Mouse (Mus musculus) layer of hippocampus, postnatal 14 days (tissue): ENCODE measurements around the gene Tmc7. TPM values are rescaled to one million over a fixed set of nuclear protein-coding genes. Genes with fewer than 3 reads are reported as not detected.
A peak's percentile ranks its signal among the peaks of the same experiment; 100 is the strongest.

Source experiments
- DNase-seq, 2 experiments: peaks; one replicate each; pipeline ENCODE4 v3.0.0; 2021 to 2022; ENCODE audit warnings: low spot score in 2 of 2, mixed read lengths in 1 of 2
- total RNA-seq, 2 experiments: library from RNA; stranded (reverse); gene quantifications; 2 replicates each; pipeline ENCODE4 v1.2.3; 2021

Gene Tmc7
- total RNA-seq, 2 experiments from 2014 or later = 19.6 to 24.3 TPM

GRCm38 (mm10) chr7:118503844-118504243, 80.7 kb downstream of the Tmc7 start:
- no peak for DNase-seq

- no peak for DNase-seq
These were observed 82.2 kb downstream of the Tmc7 start for GRCm38 (mm10) chr7:118502333-118502732.

- no peak for DNase-seq
These were observed 84.6 kb downstream of the Tmc7 start for GRCm38 (mm10) chr7:118499784-118500435.

DNA sequence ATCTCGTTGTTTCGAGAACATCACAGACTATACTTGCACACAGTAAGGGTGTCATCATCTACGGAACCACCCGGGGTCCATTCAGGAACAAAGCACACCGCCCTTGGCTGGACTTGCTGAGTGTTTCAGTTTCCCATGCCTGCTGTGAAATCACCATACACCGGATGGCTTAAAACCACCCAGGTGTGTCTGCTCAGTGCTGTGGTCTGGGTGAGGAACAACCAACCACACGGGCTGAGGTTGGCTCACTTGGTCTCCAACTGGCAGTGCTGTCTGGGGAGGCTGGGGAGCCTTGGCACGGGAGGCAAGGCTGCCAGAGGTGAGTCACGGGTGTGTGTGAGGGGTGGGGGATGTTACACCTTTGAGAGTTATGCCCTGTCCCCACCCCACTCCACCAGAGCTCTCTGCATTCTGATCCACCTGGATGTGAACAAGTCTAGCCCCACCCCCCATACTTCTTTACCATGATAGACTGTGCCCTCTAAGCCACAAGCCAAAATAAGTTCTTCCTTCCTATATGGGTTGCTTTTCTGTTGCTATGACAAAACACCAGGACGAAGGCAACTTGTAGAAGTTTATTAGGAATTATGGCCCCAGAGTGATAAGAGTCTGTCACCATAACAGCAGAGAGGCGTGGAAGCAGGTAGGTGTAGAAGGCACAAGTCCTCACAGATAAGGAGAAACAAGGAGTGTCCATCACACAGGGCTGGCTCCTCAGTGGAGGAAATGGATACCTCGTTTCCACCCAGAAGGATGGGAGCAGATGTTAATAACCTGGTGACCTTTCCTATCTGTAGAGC, 85.4 kb downstream of the Tmc7 start:
- no peak for DNase-seq

DNA sequence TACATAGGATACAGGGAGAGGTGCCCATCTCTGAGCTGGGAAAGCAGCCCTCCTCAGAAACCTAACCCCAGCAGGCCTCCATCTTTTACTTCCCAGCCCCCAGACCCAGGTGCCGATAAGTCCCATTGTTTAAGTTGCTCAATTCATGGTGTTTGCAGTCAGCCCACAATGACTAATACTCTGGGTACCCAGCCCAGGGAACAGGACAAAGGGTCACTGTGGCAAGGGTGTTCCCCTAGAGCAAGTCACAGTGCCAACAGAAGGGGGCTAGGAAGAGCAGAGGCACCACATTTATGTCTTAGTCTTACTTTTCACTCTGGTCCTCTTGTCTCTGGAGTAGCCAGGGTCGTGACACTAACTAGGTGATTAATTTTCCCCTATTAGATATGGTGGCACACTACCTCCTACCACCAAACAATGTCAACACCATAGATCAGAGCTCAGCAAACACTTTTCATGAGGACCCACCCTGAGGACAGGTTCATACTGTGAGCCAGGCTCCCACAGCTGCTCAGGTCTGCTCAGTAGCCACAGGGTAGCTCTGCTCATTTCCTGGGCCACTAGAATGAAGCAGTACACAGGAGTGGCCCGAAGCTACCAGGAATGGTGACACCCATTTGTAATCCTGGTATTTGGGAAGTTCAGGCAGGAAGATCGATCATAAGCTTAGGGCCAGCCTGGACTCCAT, 89.5 kb downstream of the Tmc7 start:
- DNase-seq = no peak

DNA sequence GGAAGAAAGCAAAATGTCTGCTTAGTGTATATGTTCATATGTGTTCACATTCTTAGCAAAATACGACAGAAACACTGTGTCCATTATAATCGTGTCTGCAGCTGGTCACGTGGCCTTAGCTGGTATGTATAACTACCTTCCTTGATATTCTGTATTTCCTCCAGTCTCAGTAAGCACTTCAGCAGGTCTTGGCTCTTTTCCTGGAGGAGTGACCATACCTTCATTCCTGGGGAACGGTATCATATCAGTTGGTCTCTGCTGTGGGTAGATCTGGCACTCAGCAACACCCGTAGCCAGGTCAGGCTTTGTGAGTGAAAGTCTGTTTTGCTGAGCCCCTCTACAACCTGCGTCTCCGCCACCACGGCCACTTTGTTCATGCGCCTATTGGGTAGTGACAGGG, 90.6 kb downstream of the Tmc7 start:
- no peak for DNase-seq

GRCm38 (mm10) chr7:118491431-118492147, 92.9 kb downstream of the Tmc7 start, which contains the start of gene Itpripl2:
Gene Itpripl2 (minus strand): TSS chr7:118491975.
- DNase-seq = peak; percentile 12 to 24

DNA sequence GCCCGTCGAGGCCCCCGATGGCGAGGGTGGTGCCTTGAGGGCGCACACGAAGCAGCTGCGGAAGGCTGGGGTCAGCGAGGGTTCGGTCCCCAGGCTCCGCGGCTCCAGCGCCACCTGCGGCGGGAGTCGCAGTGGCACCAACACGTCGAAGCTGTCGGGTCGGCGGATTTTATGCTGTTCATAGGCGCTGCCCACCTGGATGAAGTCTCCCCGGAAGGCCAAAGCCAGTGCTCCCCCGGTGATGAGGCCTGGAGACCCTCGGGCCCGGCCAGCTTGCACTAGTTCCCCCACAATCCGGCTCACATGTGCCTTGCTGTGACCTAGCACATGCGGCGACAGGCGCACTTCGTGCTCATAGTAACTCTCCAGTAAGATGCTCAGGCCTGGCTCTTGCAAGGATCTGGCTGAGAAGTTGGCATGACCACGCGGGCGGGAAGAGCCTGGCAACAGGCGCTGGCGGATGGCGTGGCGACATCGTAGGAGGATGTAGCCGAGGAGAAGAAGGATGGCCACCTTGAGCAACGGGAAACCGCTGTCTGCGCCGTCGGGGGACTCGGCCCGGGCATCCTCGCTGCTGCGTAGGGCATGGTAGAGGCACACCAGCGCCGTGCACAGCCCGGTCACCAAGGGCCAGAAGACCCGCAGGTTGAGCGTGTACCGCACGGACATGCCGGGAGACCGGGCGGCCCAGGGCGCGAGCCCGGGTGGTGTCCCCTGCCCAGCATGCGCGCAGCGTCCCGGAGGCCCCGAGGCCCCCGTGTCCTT, 93.7 kb downstream of the Tmc7 start:
- no peak for DNase-seq

GRCm38 (mm10) chr7:118489706-118490665, 94.5 kb downstream of the Tmc7 start:
- no peak for DNase-seq

GRCm38 (mm10) chr7:118488060-118488664, 96.4 kb downstream of the Tmc7 start:
- no peak for DNase-seq

DNA sequence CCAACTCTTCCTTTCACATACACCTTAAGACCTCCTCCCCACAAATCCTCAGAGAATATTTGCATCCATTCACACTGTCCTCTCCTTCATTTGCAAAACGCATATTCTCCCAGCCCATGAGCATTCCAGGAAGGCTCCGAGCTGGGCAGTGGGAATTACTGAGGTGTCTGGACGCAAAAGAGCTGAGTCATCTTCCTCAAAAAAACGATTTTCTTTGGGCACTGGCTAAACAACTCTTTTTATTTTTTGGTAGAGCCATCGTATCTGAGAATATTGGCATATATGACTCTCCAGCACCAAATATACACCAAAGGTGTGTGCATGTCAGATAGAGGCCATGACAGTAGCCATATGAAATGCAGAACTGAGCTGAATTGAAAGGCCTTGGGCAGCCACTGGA, 97.6 kb downstream of the Tmc7 start:
- no peak for DNase-seq

Other genes starting within 250 kb of the Tmc7 start
- gene Syt17, start 136.5 kb downstream of the Tmc7 start, total RNA-seq = 10 to 100 TPM; 64.6 to 64.9 TPM
- gene Itpripl2, start 92.8 kb downstream of the Tmc7 start, total RNA-seq = 1 to 10 TPM; 4.6 TPM
- 10 to 100 TPM; 35.2 to 37.0 TPM for gene Coq7, start 51.4 kb downstream of the Tmc7 start, total RNA-seq
- under 1 TPM; 0.21 to 0.31 TPM for gene Tmc5, start 12.6 kb upstream of the Tmc7 start, total RNA-seq
- 100 to 1,000 TPM; 247 to 250 TPM for gene Gde1, start 121.0 kb upstream of the Tmc7 start, total RNA-seq
- 10 to 100 TPM; 36.2 TPM for gene Ccp110, start 127.8 kb upstream of the Tmc7 start, total RNA-seq
- 10 to 100 TPM; 59.5 to 61.9 TPM for gene Vps35l, start 155.5 kb upstream of the Tmc7 start, total RNA-seq